Mouse (Mus musculus): ENCODE results near the gene Gsta4.

Gene Gsta4

GRCm38 (mm10) chr9:78178197-78178596 is 4.4 kb upstream of the Gsta4 start:
- DNase-seq (ENCODE audit: low spot score in 2 of 2) = no peak

GRCm38 (mm10) chr9:78179071-78179470 is 3.5 kb upstream of the Gsta4 start:
- no peak for DNase-seq (ENCODE audit: low spot score in 2 of 2)

- DNase-seq (ENCODE audit: low spot score in 2 of 2) = no peak
These were observed 3.1 kb downstream of the Gsta4 start for GRCm38 (mm10) chr9:78185686-78186085.

- DNase-seq (ENCODE audit: low spot score in 2 of 2) = no peak
These were observed 6.3 kb downstream of the Gsta4 start for GRCm38 (mm10) chr9:78188910-78189309.

- DNase-seq (ENCODE audit: low spot score in 2 of 2) = no peak
These were observed 8.4 kb downstream of the Gsta4 start for GRCm38 (mm10) chr9:78190651-78191634.

- peak; percentile 33 to 55 for DNase-seq (ENCODE audit: low spot score in 2 of 2)
These were observed 9.2 kb downstream of the Gsta4 start for GRCm38 (mm10) chr9:78191736-78192135.

- peak in 1 of 2 experiments; percentile 37 for DNase-seq (ENCODE audit: low spot score in 2 of 2)
These were observed 11.5 kb downstream of the Gsta4 start for GRCm38 (mm10) chr9:78193902-78194597.

- no peak for DNase-seq (ENCODE audit: low spot score in 2 of 2)
These were observed 12.5 kb downstream of the Gsta4 start for GRCm38 (mm10) chr9:78195034-78195433.

GRCm38 (mm10) chr9:78197801-78198200 is 15.2 kb downstream of the Gsta4 start:
- no peak for DNase-seq (ENCODE audit: low spot score in 2 of 2)

- no peak for DNase-seq (ENCODE audit: low spot score in 2 of 2)
These were observed 21.6 kb downstream of the Gsta4 start for GRCm38 (mm10) chr9:78204194-78204593.

- no peak for DNase-seq (ENCODE audit: low spot score in 2 of 2)
These were observed 26.4 kb downstream of the Gsta4 start for GRCm38 (mm10) chr9:78208956-78209355.

- no peak for DNase-seq (ENCODE audit: low spot score in 2 of 2)
These were observed 27.5 kb downstream of the Gsta4 start for GRCm38 (mm10) chr9:78210079-78210478.

- no peak for DNase-seq (ENCODE audit: low spot score in 2 of 2)
These were observed 28.2 kb downstream of the Gsta4 start for GRCm38 (mm10) chr9:78210821-78211220.

- DNase-seq (ENCODE audit: low spot score in 2 of 2) = no peak
These were observed 28.9 kb downstream of the Gsta4 start for GRCm38 (mm10) chr9:78211521-78211920.

GRCm38 (mm10) chr9:78212341-78213049 is 29.9 kb downstream of the Gsta4 start:
- DNase-seq (ENCODE audit: low spot score in 2 of 2) = no peak

GRCm38 (mm10) chr9:78217074-78217473 is 34.5 kb downstream of the Gsta4 start:
- no peak for DNase-seq (ENCODE audit: low spot score in 2 of 2)

GRCm38 (mm10) chr9:78222616-78223015 is 40.0 kb downstream of the Gsta4 start:
- no peak for DNase-seq (ENCODE audit: low spot score in 2 of 2)

- no peak for DNase-seq (ENCODE audit: low spot score in 2 of 2)
These were observed 40.8 kb downstream of the Gsta4 start for GRCm38 (mm10) chr9:78223221-78223902.

GRCm38 (mm10) chr9:78224418-78224817 is 41.8 kb downstream of the Gsta4 start:
- no peak for DNase-seq (ENCODE audit: low spot score in 2 of 2)

GRCm38 (mm10) chr9:78225304-78225703 is 42.7 kb downstream of the Gsta4 start:
- DNase-seq (ENCODE audit: low spot score in 2 of 2) = no peak

- no peak for DNase-seq (ENCODE audit: low spot score in 2 of 2)
These were observed 45.5 kb downstream of the Gsta4 start for GRCm38 (mm10) chr9:78228122-78228521.

All from spleen, postnatal 14 days (tissue).